Mouse (Mus musculus) stomach, postnatal 0 days (tissue): ENCODE data around the gene Thrb. TPM values are rescaled to one million over a fixed set of nuclear protein-coding genes. Genes with fewer than 3 reads are reported as not detected.
A peak's percentile ranks its signal among the peaks of the same experiment; 100 is the strongest.

Experiments
- ATAC-seq: fragments of 200-750 bp; cut with Nextera tagmentation; 2 replicates; pipeline ENCODE4 v1.8.0; 2017; ENCODE audit not compliant: low FRiP score, low TSS enrichment
- DNase-seq: peaks from one replicate; pipeline ENCODE4 v3.0.0-alpha.2; 2016; ENCODE audit warnings: low spot score
- H3K27ac ChIP-seq: fragments of 300-500 bp; sonication (generic); replicated peaks from 2 replicates; pipeline ENCODE4 v1.5.1; 2014; ENCODE audit warnings: mild to moderate bottlenecking, control low read depth
- H3K27me3 ChIP-seq: fragments of 300-500 bp; sonication (generic); 2 replicates; pipeline ENCODE4 v1.6.1; 2014; ENCODE audit warnings: low read length; ENCODE audit not compliant: control insufficient read depth, insufficient read depth
- H3K36me3 ChIP-seq: fragments of 300-500 bp; sonication (generic); 2 replicates; pipeline ENCODE4 v1.6.1; 2014; ENCODE audit warnings: low read length, mixed read lengths; ENCODE audit not compliant: control insufficient read depth, insufficient read depth
- H3K4me1 ChIP-seq: fragments of 300-500 bp; sonication (generic); replicated peaks from 2 replicates; pipeline ENCODE4 v1.6.1; 2014; ENCODE audit warnings: antibody characterized with exemption; ENCODE audit not compliant: control insufficient read depth, insufficient read depth
- H3K4me2 ChIP-seq: fragments of 300-500 bp; sonication (generic); replicated peaks from 2 replicates; pipeline ENCODE4 v1.6.1; 2014; ENCODE audit warnings: low read depth, mild to moderate bottlenecking, control low read depth, moderate library complexity
- H3K4me3 ChIP-seq: fragments of 300-500 bp; sonication (generic); 2 replicates; pipeline ENCODE4 v1.5.1; 2014; ENCODE audit warnings: low read depth, low read length, control low read depth
- H3K9ac ChIP-seq: fragments of 300-500 bp; sonication (generic); 2 replicates; pipeline ENCODE4 v1.6.1; 2014; ENCODE audit warnings: mild to moderate bottlenecking, low read length, control low read depth, mixed read lengths
- H3K9me3 ChIP-seq: fragments of 300-500 bp; sonication (generic); 2 replicates; pipeline ENCODE4 v1.6.1; 2016; ENCODE audit warnings: low read length; ENCODE audit not compliant: control insufficient read depth
- CTCF ChIP-seq: IDR thresholded peaks from 2 replicates; pipeline ENCODE4 v1.5.1; 2016; ENCODE audit warnings: antibody characterized with exemption, low read depth, mild to moderate bottlenecking, moderate library complexity
- EP300 ChIP-seq: optimal IDR thresholded peaks from 2 replicates; pipeline ENCODE3; 2016; ENCODE audit warnings: antibody characterized with exemption
- WGBS: fragments of 180-500 bp; shearing (Covaris S2); extraction: QIAGEN DNeasy Blood & Tissue Kit; methylation state at CpG from one replicate; pipeline ENCODE4 v1.1.7; 2014; 5-methylcytosine and 5-hydroxymethylcytosine counted together
- polyA plus RNA-seq: library from polyadenylated mRNA; unstranded; fragments of >200 nt; fragmentation: Nextera tagmentation; extraction: Ambion mirVana; gene quantifications from 2 replicates; pipeline ENCODE4 v1.2.1, GENCODE M21; 2015

Gene Thrb
- polyA plus RNA-seq, 1 experiment from 2014 or later, result 4.8 TPM

- no peak overlapping the region for H3K9ac ChIP-seq
- H3K36me3 ChIP-seq, result no peaks in the 10 kb centered on the region
- no peak for DNase-seq
- no peaks in the 10 kb centered on the region for H3K4me1 ChIP-seq
- TF ChIP-seq EP300 (no peak), CTCF (no peak)
- H3K4me2 ChIP-seq, result no peak overlapping the region
- no peak overlapping the region for H3K4me3 ChIP-seq
- H3K27me3 ChIP-seq, result no peaks in the 10 kb centered on the region
- WGBS, result 72% methylated on average over 4 of the region's 4 CpGs
- H3K9me3 ChIP-seq, result no peaks in the 10 kb centered on the region
- H3K27ac ChIP-seq, result no peak overlapping the region
- ATAC-seq, result no peak
Measured at GRCm38 (mm10) chr14:18020128-18020527, 360.1 kb downstream of the Thrb start.

- DNase-seq (no peak), ATAC-seq (no peak)
- no peaks in the 10 kb centered on the region for H3K9me3 ChIP-seq
- H3K4me3 ChIP-seq, result no peak overlapping the region
- H3K27ac ChIP-seq, result no peak overlapping the region
- no peak for TF ChIP-seq EP300
- TF ChIP-seq CTCF, result no peak
- no peak overlapping the region for H3K4me2 ChIP-seq
- 89% methylated on average over 3 of the region's 3 CpGs for WGBS
- H3K27me3 ChIP-seq, result no peaks in the 10 kb centered on the region
- H3K9ac ChIP-seq, result no peak overlapping the region
- H3K36me3 ChIP-seq, result no peaks in the 10 kb centered on the region
- no peaks in the 10 kb centered on the region for H3K4me1 ChIP-seq
Measured at GRCm38 (mm10) chr14:18020636-18021035, 360.6 kb downstream of the Thrb start.

- Histone ChIP-seq H3K36me3 (no peaks in the 10 kb centered on the region), H3K9ac (no peak overlapping the region), H3K27me3 (no peaks in the 10 kb centered on the region), H3K4me1 (no peaks in the 10 kb centered on the region), H3K27ac (no peak overlapping the region), H3K9me3 (no peaks in the 10 kb centered on the region), H3K4me3 (no peak overlapping the region), H3K4me2 (no peak overlapping the region)
- ATAC-seq, result no peak
- DNase-seq, result no peak
- 70% methylated on average over 2 of the region's 2 CpGs for WGBS
- TF ChIP-seq CTCF, result no peak
- TF ChIP-seq EP300, result no peak
Measured at GRCm38 (mm10) chr14:18021726-18022125, 361.7 kb downstream of the Thrb start.

- TF ChIP-seq EP300 (no peak), CTCF (peak; percentile 56)
- no peak overlapping the region for H3K4me2 ChIP-seq
Measured at GRCm38 (mm10) chr14:18022351-18022750, 362.3 kb downstream of the Thrb start.

GRCm38 (mm10) chr14:18027867-18028266 lies 367.8 kb downstream of the Thrb start:
- Histone ChIP-seq H3K9ac (no peak overlapping the region), H3K4me3 (no peak overlapping the region), H3K27me3 (no peaks in the 10 kb centered on the region), H3K4me1 (no peaks in the 10 kb centered on the region), H3K36me3 (no peaks in the 10 kb centered on the region), H3K9me3 (no peaks in the 10 kb centered on the region), H3K27ac (no peak overlapping the region), H3K4me2 (no peak overlapping the region)
- TF ChIP-seq EP300 (no peak), CTCF (no peak)
- DNase-seq (no peak), ATAC-seq (no peak)
- WGBS, result 87% methylated on average over 1 of the region's 1 CpGs

More at GRCm38 (mm10) chr14:18022351-18022750, 362.3 kb downstream of the Thrb start:
- Histone ChIP-seq H3K27me3 (no peaks in the 10 kb centered on the region), H3K4me3 (no peak overlapping the region), H3K27ac (no peak overlapping the region), H3K9me3 (no peaks in the 10 kb centered on the region), H3K9ac (no peak overlapping the region), H3K4me1 (no peaks in the 10 kb centered on the region), H3K36me3 (no peaks in the 10 kb centered on the region)
- ATAC-seq (no peak), DNase-seq (no peak)

GRCm38 (mm10) chr14:18029181-18029932 lies 369.3 kb downstream of the Thrb start:
- TF ChIP-seq EP300, result no peak
- TF ChIP-seq CTCF, result no peak
- Histone ChIP-seq H3K4me2 (no peak overlapping the region), H3K27ac (no peak overlapping the region), H3K4me3 (no peak overlapping the region), H3K36me3 (no peaks in the 10 kb centered on the region), H3K4me1 (no peaks in the 10 kb centered on the region), H3K27me3 (no peaks in the 10 kb centered on the region), H3K9ac (no peak overlapping the region), H3K9me3 (no peaks in the 10 kb centered on the region)
- DNase-seq (no peak), ATAC-seq (no peak)
- WGBS, result 56% methylated on average over 2 of the region's 2 CpGs
